Mouse (Mus musculus) layer of hippocampus, postnatal 14 days (tissue): ENCODE data around the gene Samd14. TPM values are rescaled to one million over a fixed set of nuclear protein-coding genes. Genes with fewer than 3 reads are reported as not detected.

Experiments used
- DNase-seq, 2 experiments: peaks; one replicate each; pipeline ENCODE4 v3.0.0; 2021 to 2022; ENCODE audit warnings: low spot score in 2 of 2, mixed read lengths in 1 of 2
- total RNA-seq, 2 experiments: library from RNA; stranded (reverse); gene quantifications; 2 replicates each; pipeline ENCODE4 v1.2.3; 2021

Gene Samd14
- total RNA-seq, 2 experiments from 2014 or later = 73.6 to 78.1 TPM

DNA sequence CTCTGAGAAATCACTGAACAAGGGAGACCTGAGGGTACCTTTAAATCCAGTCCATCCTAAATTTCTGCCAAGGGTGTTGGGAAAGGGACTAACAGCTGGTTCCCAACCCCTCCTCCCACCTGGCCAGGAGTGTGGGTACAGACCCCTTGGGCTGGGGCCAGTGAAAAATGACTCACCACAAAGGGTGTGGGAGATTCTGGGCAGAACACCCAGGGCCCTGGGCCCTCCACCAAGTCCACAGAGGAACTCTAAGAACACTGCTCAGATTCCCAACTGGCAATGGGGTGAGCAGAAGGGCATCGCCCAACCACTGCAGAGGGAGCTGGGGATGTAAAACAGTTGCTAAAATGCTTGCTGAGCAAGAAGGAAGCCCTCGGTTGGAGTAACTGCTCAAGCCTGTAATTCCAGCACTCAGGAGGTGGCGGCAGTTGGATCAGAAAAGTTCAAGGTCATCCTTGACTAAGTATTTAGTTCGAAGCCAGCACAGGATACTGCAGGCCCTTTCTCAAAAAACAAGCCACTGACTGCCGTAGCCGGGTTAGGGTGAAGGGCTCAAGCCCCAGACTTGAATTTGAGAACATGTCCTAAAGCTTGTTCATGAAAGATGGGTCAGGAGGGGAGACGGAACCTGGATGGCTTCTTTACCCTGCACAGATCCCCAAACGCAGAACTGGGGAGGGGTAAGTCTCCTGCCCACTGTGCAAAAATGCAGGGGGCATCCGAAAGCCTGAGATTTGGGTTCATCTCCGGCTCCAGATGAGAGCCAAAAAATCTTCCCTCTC, 20.7 kb upstream of the Samd14 start:
- peak in 1 of 2 experiments; percentile 78 for DNase-seq

DNA sequence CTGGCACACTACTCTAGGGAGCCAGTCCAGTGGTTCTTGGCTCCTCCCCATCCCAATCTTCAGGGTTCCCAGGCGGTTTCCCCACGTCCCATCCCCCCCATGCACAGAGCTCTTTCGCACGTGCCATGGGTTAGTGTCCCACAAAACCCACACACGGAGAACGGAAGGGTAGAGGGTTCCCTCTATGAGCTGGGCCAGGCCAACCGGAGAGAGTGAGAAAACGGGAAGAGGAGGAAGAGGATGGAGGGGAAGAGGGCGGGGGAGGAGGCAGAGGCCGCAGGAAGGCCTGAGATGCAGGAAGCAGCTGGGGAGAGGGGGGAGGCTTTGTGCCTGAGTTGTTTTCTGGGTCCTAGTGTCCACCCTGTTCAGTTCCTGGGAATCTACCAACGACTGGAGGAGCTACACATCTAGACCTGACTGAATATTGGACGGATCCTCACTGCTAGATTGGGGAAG, 20.1 kb upstream of the Samd14 start:
- peak; percentile 73 to 86 for DNase-seq

DNA sequence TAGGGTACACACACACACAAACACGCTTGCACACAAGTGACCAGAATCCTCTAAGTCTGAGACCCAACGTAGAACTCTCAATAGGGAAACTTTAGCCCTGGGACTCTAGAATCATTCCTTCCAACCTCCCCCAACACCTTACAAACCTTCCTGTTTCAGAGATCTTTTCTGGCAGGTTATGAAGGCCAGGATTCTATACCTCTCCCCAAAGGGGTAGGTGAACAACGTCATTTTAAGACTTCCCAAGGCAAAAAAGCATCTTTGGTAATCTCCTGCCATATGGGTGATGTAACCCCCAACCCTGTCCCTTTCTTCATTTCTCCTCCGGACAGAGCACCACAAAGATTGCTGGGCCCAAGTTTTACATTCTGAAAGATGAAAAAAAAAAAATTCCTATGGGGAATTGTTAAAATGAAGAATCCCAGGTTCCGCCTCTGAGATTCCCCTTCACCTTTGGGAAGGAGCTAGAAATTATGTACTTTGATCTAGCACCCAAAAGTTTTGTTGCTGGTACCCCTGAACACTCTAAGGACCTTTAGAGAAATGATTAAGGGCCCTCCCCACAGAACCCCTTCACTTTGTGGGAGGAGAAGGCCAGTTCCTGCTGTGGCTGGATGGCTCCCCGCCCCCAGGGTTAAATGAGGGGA, 19.5 kb upstream of the Samd14 start:
- no peak for DNase-seq

DNA sequence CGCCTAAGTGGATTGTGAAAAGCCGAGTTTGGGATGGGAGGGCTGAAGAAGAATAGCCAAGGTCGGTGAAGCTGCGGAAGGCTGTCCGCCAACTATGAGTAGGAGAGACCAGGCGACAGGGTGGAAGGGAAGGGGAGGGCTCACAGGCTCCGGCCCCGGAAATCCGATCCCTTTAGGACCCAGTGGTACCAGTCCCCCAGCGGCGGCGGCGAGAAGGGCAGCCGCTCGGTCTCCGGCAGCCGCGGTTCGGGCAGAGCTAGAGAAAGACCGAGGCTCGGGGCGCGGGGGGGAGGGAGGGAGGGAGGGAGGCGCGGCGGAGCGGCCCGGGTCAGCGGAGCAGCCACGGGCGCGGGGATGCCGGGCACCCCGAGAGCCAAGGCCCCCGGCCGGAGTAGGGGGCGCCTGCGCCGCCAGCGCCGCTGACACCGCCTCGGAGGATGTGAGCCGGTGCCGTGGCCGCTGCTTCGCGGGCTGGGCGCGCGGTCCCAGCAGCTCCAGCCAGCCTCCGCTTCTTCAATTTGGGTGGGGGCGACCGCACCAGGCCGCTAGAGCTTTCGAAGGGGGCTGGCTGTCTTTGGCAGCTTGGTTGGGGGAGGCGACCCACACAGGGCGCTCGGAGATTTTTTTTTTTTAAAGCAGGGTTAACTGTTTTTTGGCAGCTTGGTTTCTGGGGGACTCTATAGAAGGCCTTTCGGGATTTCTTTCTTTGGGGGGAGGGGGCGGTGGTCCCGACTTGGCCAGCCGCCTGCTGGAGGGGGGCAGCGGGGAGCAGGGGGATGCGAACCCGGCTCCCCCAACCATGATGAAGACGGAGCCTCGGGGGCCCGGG, 18.7 kb upstream of the Samd14 start, which contains the start of gene Ppp1r9b:
Ppp1r9b (plus strand) TSS at position 287 of the 829 bp plus-strand sequence.
- peak; percentile 92 to 95 for DNase-seq

DNA sequence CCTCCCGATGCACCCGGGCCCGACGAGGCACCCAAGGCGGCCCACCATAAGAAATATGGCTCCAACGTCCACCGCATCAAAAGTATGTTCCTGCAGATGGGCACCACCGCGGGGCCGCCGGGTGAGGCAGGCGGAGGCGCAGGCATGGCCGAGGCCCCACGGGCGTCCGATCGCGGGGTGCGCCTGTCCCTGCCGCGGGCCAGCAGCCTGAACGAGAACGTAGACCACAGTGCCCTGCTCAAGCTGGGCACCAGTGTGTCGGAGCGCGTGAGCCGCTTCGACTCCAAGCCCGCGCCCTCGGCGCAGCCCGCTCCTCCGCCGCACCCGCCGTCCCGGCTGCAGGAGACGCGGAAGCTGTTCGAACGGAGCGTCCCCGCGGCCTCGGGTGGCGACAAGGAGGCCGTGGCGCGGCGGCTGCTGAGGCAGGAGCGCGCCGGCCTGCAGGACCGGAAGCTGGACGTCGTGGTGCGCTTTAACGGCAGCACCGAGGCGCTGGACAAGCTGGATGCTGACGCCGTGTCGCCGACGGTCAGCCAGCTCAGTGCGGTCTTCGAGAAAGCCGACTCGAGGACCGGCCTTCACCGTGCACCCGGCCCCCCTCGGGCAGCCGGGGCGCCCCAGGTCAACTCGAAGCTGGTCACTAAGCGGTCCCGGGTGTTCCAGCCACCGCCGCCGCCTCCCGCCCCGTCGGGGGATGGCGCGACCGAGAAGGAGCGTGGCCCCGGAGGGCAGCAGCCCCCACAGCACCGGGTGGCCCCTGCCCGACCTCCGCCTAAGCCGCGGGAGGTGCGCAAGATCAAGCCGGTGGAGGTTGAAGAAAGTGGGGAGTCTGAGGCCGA, 17.8 kb upstream of the Samd14 start:
- peak in 1 of 2 experiments; percentile 59 for DNase-seq

DNA sequence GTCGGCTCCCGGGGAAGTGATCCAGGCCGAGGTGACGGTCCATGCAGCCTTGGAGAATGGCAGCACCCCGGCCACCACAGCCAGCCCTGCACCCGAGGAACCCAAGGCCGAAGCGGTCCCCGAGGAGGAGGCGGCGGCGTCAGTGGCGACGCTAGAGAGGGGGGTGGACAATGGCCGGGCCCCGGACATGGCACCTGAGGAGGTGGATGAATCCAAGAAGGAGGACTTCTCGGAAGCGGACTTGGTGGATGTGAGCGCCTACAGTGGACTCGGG, 17.3 kb upstream of the Samd14 start:
- no peak for DNase-seq

DNA sequence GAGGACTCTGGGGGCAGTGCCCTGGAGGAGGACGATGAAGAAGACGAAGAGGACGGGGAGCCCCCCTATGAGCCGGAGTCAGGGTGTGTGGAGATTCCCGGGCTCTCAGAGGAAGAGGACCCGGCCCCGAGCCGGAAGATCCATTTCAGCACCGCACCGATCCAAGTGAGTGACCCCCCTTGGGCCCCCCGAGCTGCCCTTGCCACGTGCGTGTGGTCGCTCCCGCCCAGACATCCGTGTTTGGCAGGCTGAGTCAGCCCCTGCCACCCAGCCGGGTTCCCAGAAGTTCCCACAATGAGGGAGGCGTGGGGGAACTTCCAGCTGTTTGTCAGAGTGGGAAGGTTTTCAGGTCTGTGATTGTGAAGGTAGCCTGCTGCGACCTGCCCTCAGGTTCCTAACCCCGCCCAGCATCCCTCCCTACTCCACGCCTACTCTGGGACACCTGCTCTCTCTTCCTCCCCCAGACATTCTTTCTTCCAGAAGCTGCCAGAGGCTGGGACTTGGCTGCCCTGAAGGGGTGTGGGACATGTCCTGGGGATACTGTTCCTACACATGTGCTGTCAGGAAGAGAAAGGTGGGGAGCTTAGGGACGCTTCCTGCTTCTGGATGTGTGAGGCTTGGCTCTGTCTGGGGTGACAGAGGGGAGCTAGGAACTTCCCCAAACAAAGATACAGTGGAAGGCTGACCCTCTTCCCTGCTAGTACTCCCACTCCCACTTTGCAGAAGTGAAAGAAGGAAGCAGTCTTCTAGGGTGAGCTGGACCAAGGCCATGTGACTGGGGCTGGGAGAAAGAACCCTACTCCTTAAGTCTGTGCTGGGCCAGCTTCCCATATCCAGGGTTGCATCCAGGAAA, 16.7 kb upstream of the Samd14 start:
- DNase-seq = no peak

DNA sequence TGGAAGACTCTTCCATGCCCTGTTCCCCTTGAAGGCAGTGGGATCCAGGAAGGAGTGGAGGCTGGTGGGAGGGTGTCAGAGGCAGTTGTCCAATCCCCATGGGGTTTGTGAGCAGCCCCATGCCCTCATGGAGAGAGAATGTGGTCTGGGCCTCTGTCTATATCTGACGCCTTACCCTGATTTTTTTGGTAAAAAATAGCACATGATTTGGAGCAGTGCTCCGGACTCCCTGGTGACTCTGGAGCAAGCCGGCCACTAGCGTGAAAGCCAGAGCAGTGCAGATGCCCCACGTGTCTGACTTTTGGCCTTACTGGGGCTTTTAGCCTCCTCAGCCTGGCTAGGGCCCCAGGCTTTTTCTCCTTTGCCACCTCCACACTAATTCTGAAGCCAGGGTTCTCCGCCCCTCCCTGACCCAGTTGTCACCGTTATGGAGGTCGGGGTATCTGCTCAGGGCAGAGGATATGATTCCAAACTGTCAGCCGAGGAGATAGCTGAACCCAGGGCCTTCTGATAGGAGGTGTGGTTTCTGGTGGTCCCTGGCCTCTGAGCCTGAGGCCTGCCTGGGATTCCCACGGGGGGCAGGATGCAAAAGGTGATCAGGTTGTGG, 15.4 kb upstream of the Samd14 start:
- DNase-seq = no peak

DNA sequence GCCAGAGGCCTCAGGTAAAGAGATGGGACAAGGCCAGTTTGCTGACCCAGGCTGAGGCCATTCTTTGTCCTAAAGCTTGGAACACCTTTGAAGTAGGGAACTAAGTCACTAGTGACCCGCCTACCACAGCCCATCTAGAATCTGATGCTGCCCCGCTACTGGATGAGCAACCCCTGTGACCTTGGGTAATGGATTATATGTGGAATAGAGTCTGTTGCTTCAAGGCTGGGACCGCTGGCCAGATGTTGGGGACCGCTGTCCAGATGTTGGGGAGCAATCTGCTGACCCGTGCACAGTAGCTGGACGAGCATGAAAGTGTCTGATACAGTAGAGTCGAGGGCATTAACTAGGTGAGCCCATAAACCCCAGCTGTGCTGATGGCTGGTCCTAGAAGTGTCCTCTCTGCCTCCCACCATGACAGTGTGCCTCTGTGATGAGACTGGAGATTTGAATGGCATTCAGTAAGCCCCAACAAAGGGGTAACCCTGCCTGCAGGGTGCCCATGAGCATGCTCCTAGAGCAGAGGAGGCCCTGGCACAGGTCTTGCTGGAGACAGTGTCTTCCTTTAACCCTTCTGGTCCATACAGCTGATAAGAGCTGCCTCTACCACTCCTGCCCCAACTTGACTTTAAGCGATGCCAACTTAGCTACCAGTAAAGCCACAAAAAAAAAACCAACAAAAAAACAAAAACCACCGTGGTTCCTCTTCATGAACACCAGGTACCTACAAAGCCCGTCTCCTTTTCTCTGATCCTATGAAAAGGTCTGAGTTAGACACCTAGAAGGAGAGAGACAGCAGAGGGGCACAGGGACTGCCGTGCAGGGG, 14.5 kb upstream of the Samd14 start:
- no peak for DNase-seq

DNA sequence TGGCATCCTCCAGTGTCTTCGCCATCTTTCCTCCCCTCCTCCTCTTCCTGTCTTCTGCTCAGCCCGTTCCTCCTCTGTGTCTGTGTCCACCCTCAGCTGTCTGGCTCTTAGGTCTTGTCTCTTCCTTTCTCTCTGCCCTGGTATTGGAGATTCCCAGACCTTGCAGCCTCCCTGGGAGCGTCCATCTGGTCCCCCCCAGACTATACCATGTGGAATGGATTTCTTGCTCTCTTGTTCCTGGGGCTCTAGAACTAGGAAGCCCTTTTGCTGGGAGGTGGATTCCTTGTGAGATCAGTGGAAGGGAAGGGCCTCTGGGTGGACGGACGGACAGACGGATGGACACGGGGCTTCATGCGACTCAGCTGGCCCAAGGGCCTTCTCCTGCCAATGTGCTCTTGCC, 13.6 kb upstream of the Samd14 start:
- no peak for DNase-seq

DNA sequence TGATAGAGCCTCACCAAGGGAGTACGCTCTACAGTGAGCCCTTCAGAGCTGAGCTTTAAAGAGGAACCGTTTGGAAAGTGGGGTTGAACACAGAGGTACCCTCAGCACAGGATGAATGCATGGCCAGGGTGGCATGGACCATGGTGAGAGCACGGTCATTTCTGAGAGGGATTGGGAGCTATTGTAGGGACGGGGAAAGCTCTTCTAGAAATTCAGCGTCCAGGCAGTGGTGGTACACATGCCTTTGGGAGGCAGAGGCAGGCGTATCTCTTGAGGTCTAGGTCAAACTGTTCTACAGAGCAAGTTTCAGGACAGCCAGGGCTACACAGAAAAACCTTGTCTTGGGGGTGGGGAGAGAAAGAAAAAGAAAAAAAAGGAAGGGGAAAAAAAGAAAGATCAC, 12.7 kb upstream of the Samd14 start:
- no peak for DNase-seq

DNA sequence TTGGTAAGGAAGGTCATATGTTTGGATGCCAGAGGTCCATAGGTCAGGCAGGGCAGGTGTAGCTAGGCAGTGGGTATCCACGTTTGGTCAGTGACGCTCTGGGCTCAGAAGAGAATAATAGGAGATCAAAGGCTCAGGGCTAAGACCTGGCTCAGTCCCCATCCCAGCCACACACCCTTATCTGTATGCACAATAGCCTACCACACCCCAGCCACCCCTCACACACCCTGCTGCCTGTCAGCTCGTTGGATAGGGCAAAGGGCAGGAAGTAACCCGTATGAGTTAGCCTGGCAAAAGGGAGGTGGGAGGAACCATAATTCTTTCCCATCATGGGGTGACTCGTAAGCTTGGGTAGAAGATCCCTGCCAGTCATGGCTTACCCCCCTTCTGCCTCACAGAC, 12.1 kb upstream of the Samd14 start:
- no peak for DNase-seq

DNA sequence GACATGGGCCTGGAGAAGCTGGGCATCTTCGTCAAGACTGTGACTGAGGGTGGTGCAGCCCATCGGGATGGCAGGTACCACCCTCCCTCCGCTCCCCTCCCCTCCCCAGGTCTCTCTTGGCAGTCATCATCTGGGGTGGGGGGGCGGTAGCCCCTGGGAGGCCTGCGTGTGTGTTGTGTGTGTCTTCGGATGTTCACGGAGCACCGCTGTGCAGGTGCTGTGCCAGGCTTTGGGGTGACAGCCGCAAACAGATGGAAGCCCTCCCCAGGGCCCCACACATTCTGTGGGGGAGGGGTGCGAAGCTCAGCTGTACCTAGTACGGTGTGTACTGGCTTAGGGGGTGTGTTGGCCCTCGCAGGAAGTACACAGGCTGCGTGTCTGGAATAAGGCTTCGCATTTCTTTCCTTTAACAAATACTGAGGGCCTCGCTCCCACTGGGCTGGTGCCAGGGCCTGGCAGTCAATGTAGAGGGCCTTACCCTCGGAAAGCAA, 11.6 kb upstream of the Samd14 start:
- DNase-seq = peak; percentile 67 to 86

DNA sequence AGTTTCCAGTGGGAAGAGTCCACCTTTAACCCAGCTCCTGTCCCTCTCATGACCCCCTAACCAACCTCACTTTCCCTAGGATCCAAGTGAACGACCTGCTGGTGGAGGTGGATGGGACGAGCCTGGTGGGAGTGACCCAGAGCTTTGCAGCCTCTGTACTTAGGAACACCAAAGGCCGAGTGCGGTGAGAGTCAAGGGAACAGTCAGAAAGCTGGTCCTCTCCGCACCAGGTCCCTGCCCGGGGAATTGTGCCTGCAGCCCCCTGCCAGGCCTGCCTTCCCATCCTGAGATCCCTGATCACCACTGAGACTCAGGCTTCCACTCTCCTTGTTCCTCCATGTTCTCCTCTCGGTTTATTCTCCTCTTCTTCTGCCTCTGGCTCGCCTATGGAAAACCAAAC, 9.6 kb upstream of the Samd14 start:
- no peak for DNase-seq

DNA sequence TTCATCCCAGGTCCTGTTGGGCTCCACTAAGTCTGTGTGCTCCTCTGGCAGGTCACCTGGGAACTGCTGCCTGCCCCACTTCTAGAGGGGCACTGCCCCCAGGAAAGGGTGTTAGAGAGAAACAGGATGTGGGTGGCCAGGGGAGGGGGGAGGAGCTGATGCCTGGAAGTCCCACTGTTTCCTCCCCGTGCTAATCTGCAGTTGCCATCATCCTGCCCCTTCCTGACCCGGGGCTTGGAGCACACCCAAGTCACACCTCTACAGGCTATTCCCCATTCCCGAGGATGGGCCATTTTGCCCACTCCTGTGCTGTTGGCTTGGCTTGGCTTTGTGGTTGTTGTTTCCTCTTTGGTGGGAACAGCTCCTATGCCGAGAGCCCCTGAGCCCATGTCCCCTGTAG, 9.1 kb upstream of the Samd14 start:
- DNase-seq = no peak

DNA sequence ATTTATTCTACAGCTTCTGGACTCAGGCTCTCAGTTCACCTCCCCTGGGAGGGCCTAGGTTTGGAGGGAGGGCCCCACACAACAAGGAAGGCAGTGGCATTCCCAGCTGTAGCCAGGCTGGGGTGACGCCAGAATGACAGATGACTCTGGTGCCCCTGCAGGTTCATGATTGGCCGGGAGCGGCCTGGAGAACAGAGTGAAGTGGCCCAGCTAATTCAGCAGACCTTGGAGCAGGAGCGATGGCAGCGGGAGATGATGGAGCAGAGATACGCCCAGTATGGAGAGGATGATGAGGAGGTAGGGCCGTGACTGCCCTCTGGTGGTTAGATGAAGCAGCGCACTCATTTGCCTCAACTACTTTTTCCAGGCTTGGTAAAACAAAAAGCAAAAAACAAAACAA, 8.6 kb upstream of the Samd14 start:
- DNase-seq = peak; percentile 74 to 82

DNA sequence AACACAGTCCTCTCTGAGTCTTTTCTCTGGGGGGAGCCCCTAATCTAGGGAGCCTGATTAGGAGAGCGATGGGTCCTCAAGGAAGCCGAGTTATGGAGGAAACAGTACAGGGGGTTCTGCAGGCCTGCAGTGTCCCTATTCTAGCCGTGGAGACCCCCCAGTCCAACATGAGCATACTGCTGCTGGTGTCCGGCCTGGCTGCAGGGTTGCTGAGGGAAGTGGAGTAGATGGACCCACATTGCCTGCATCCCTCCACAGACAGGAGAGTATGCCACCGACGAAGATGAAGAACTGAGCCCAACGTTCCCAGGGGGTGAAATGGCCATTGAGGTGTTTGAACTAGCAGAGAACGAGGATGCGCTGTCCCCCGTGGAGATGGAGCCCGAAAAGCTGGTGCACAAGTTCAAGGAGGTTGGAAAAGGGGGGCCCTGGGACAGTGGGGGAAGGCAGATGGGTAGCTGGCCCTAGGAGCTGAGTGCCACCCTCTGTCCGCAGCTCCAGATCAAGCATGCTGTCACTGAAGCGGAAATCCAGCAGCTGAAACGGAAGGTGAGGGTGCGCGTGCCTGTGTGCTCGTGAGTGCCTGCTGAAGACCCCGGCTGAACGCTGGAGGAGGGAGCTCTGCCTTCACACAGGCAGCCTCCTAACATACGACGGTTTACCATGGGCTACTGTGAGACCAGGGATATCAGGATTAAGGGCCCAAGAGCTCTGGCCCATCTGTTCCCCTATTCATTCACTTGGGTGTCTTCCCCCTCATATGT, 7.9 kb upstream of the Samd14 start:
- no peak for DNase-seq

DNA sequence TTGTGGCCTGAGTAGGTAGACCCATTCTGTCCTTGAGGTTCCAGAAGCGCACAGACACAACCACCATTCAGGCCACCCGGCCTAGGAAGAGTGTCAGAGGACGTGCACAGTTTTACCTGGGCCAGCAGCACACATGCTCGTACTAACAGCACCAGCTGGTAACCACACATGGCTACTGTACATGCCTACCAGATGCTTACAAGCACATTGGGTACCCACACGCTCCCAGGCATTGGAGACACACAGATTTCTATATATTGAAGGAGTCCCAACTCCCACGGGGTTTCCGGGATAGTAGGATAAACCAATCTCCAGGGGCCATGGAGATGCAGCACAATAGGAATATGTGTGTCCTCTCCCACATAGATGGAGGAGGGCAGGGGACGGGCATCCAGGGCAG, 7.0 kb upstream of the Samd14 start:
- DNase-seq = peak in 1 of 2 experiments; percentile 66
